Mouse (Mus musculus) cortical plate, adult 2 months (tissue): ENCODE measurements around the gene 4833439L19Rik.

Source experiments
- CTCF ChIP-seq: fragments of 200-500 bp; IDR thresholded peaks from 2 replicates; pipeline ENCODE4 v1.5.1; 2011; ENCODE audit warnings: mild to moderate bottlenecking, control low read depth, low read length; ENCODE audit not compliant: insufficient read depth; ENCODE audit errors: extremely low read depth
- POLR2A ChIP-seq: fragments of 200-500 bp; IDR thresholded peaks from 2 replicates; pipeline ENCODE4 v1.6.1; 2011; ENCODE audit warnings: mild to moderate bottlenecking, low read length, control low read depth; ENCODE audit not compliant: insufficient read depth; ENCODE audit errors: extremely low read depth

- TF ChIP-seq POLR2A (no peak), CTCF (no peak)
These were observed 8.4 kb downstream of the 4833439L19Rik start for GRCm38 (mm10) chr13:54556796-54557195.
